25 mouse cellular contexts compared by ENCODE assay signal in genomic region chr10:5275769-5276168, GRCm38 (mm10).
"Had no signal": no experiment of that assay in that cellular context is flagged by ENCODE, and none has a peak within 500 bp of the region (broad histone marks: within the 10 kb centered on the region; RNA-seq: fewer than 3 reads in every experiment).

No protein-coding gene starts in this region.

- H3K4me1 ChIP-seq: heart, embryonic 10.5 days; heart, embryonic 12.5 days; hindbrain, embryonic 10.5 days; hindbrain, embryonic 12.5 days; intestine, embryonic 15.5 days; limb, embryonic 13.5 days had no signal

- H3K27me3 ChIP-seq: heart, embryonic 12.5 days; hindbrain, embryonic 12.5 days; intestine, embryonic 15.5 days; limb, embryonic 13.5 days had no signal

- H3K9me3 ChIP-seq: heart, embryonic 10.5 days; heart, embryonic 12.5 days; hindbrain, embryonic 10.5 days; hindbrain, embryonic 12.5 days; intestine, embryonic 15.5 days; limb, embryonic 13.5 days had no signal

- ATAC-seq: forebrain, embryonic 16.5 days; hindbrain, embryonic 16.5 days; inflammation-experienced regulatory T-cells, adult 6 months; intestine, embryonic 15.5 days; intestine, postnatal 0 days had no signal

- DNase-seq: gastrocnemius, adult 2 months; gastrocnemius, postnatal 10 days; gastrocnemius, postnatal 25 days; heart, adult 18-20 months; heart, postnatal 10 days; heart, postnatal 4 days; kidney, adult 18-20 months; kidney, adult 8-10 months; kidney, postnatal 10 days; kidney, postnatal 25 days; kidney, postnatal 4 days; layer of hippocampus, postnatal 36 days; left cerebral cortex, postnatal 4 days had no signal

- H3K27ac ChIP-seq: gastrocnemius, adult 2 months; heart, embryonic 10.5 days; hindbrain, embryonic 10.5 days; hindbrain, embryonic 12.5 days; hindbrain, embryonic 14.5 days; intestine, embryonic 15.5 days; layer of hippocampus, adult 2 months; limb, embryonic 13.5 days had no signal

- H3K4me3 ChIP-seq: gastrocnemius, adult 2 months; heart, embryonic 10.5 days; heart, embryonic 12.5 days; hindbrain, embryonic 10.5 days; hindbrain, embryonic 12.5 days; intestine, embryonic 15.5 days; layer of hippocampus, adult 2 months; limb, embryonic 13.5 days had no signal

- H3K36me3 ChIP-seq: heart, embryonic 10.5 days; hindbrain, embryonic 10.5 days; hindbrain, embryonic 12.5 days; intestine, embryonic 15.5 days; limb, embryonic 13.5 days had no signal

- H3K4me2 ChIP-seq: heart, embryonic 12.5 days; hindbrain, embryonic 12.5 days; hindbrain, embryonic 14.5 days; intestine, embryonic 15.5 days; limb, embryonic 13.5 days had no signal

- H3K9ac ChIP-seq: heart, embryonic 12.5 days; hindbrain, embryonic 12.5 days; hindbrain, embryonic 14.5 days; intestine, embryonic 15.5 days; limb, embryonic 13.5 days had no signal
